Comparison of ENCODE assay signal across 16 mouse cellular contexts in the genomic region with DNA sequence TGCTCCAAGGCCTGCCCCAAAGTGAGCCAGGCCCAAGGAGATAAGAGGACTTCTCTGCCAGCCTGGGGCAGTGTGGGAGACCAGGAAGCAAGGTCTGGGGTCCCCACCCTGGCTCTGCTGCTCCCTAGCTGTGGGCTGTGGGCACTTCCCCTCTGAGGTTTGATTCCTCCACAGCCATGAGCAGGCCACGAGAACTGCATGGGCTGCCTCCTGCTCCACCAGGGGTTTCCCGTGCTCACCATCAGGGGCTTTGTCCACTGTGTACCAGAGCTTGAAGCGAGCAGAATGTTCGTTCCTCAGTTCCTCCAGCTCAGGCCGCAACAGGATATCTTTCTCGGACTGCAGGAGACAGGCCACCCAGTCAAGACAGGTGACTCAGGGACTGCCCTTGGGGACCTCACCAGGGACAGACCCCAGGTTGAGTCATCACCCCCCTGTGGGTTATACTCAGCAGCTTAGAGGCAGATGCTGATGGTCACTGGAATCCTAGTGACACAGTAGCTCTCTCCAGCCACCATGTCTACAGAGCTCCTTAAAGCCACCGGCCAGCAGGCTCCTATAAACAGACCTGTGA. TPM values are rescaled to one million over a fixed set of nuclear protein-coding genes. Genes with fewer than 3 reads are reported as not detected.
A peak's percentile ranks its signal among the peaks of the same experiment; 100 is the strongest.
DNase-seq lines count a peak whose midpoint lies in the region; ATAC-seq lines count a peak whose summit lies in the region.
"Had no signal": no experiment of that assay in that cellular context is flagged by ENCODE, and none has a peak within 500 bp of the region (broad histone marks: within the 10 kb centered on the region; RNA-seq: fewer than 3 reads in every experiment).

No protein-coding gene starts in this region.

- no peak overlapping the region for H3K9ac ChIP-seq in hindbrain, embryonic 11.5 days (ENCODE audit: low read depth, low read length)
- H3K9ac ChIP-seq in liver, embryonic 15.5 days: no peak overlapping the region
- H3K9ac ChIP-seq in neural tube, embryonic 15.5 days (replicated peaks): no peak overlapping the region
- H3K9ac ChIP-seq: embryonic facial prominence, embryonic 13.5 days; forebrain, embryonic 12.5 days; hindbrain, embryonic 15.5 days had no signal

- no peak overlapping the region for H3K4me2 ChIP-seq in hindbrain, embryonic 11.5 days (replicated peaks; ENCODE audit: low read depth, low read length)
- no peak overlapping the region for H3K4me2 ChIP-seq in liver, embryonic 15.5 days
- H3K4me2 ChIP-seq in neural tube, embryonic 15.5 days: no peak overlapping the region
- H3K4me2 ChIP-seq: embryonic facial prominence, embryonic 13.5 days; forebrain, embryonic 12.5 days; hindbrain, embryonic 15.5 days had no signal

- H3K4me3 ChIP-seq in hindbrain, embryonic 10.5 days: no peak overlapping the region
- H3K4me3 ChIP-seq in hindbrain, embryonic 11.5 days (ENCODE audit: low read depth, low read length): no peak overlapping the region
- no peak overlapping the region for H3K4me3 ChIP-seq in liver, embryonic 15.5 days (replicated peaks)
- no peak overlapping the region for H3K4me3 ChIP-seq in neural tube, embryonic 15.5 days (replicated peaks)
- H3K4me3 ChIP-seq: embryonic facial prominence, embryonic 13.5 days; forebrain, embryonic 12.5 days; hindbrain, embryonic 15.5 days had no signal

- H3K4me1 ChIP-seq in hindbrain, embryonic 10.5 days (replicated peaks): peaks cover 33% of the 10 kb centered on the region
- 0 out of 2 replicates have a peak, but pooled peaks cover 2% of the 10 kb centered on the region for H3K4me1 ChIP-seq in hindbrain, embryonic 11.5 days (replicated peaks; ENCODE audit: control insufficient read depth, insufficient read depth, low read length)
- H3K4me1 ChIP-seq in liver, embryonic 15.5 days (replicated peaks): peaks cover 37% of the 10 kb centered on the region
- no peaks in the 10 kb centered on the region for H3K4me1 ChIP-seq in neural tube, embryonic 15.5 days
- H3K4me1 ChIP-seq: hindbrain, embryonic 15.5 days had no signal

- H3K27ac ChIP-seq in hindbrain, embryonic 10.5 days: peak overlapping the region; percentile 35; the same call in 1 of the 2 replicates
- H3K27ac ChIP-seq in hindbrain, embryonic 11.5 days (ENCODE audit: low read depth, low read length): no peak overlapping the region
- H3K27ac ChIP-seq in liver, embryonic 15.5 days (replicated peaks): peak overlapping the region; percentile 33
- H3K27ac ChIP-seq in neural tube, embryonic 15.5 days (replicated peaks): no peak overlapping the region
- H3K27ac ChIP-seq: embryonic facial prominence, embryonic 13.5 days; forebrain, embryonic 12.5 days; hindbrain, embryonic 15.5 days; kidney, postnatal 0 days had no signal

- WGBS in hindbrain, embryonic 10.5 days: 92% methylated on average over 7 of the region's 7 CpGs
- 94% methylated on average over 7 of the region's 7 CpGs for WGBS in hindbrain, embryonic 11.5 days
- 71% methylated on average over 7 of the region's 7 CpGs for WGBS in liver, embryonic 15.5 days (ENCODE audit: insufficient replicate concordance)
- 98% methylated on average over 7 of the region's 7 CpGs for WGBS in neural tube, embryonic 15.5 days

- no peaks in the 10 kb centered on the region for H3K9me3 ChIP-seq in hindbrain, embryonic 10.5 days
- no peaks in the 10 kb centered on the region for H3K9me3 ChIP-seq in hindbrain, embryonic 11.5 days (ENCODE audit: control insufficient read depth, low read length)
- H3K9me3 ChIP-seq in liver, embryonic 15.5 days (replicated peaks): no peaks in the 10 kb centered on the region
- no peaks in the 10 kb centered on the region for H3K9me3 ChIP-seq in neural tube, embryonic 15.5 days (replicated peaks)
- H3K9me3 ChIP-seq: embryonic facial prominence, embryonic 13.5 days; forebrain, embryonic 12.5 days; hindbrain, embryonic 15.5 days had no signal

- H3K36me3 ChIP-seq in hindbrain, embryonic 10.5 days: peaks cover 91% of the 10 kb centered on the region
- 0 out of 2 replicates have a peak, but pooled peaks cover 9% of the 10 kb centered on the region for H3K36me3 ChIP-seq in hindbrain, embryonic 11.5 days (ENCODE audit: control insufficient read depth, insufficient read depth, low read length)
- peaks cover 99% of the 10 kb centered on the region for H3K36me3 ChIP-seq in liver, embryonic 15.5 days (replicated peaks)
- peaks cover 69% of the 10 kb centered on the region for H3K36me3 ChIP-seq in neural tube, embryonic 15.5 days

- no peak for ATAC-seq in hindbrain, embryonic 11.5 days (ENCODE audit: low FRiP score)
- ATAC-seq in liver, embryonic 15.5 days (ENCODE audit: insufficient read depth): no peak
- ATAC-seq in neural tube, embryonic 15.5 days (ENCODE audit: low FRiP score): no peak
- ATAC-seq: intestine, postnatal 0 days had no signal

- peaks cover 8% of the 10 kb centered on the region; the same call in 1 of the 2 replicates for H3K27me3 ChIP-seq in hindbrain, embryonic 10.5 days (ENCODE audit: insufficient read depth, poor library complexity, severe bottlenecking)
- no peaks in the 10 kb centered on the region for H3K27me3 ChIP-seq in hindbrain, embryonic 11.5 days (ENCODE audit: control insufficient read depth, insufficient read depth, low read length)
- H3K27me3 ChIP-seq in liver, embryonic 15.5 days: no peaks in the 10 kb centered on the region
- no peaks in the 10 kb centered on the region for H3K27me3 ChIP-seq in neural tube, embryonic 15.5 days (replicated peaks)
- H3K27me3 ChIP-seq: embryonic facial prominence, embryonic 13.5 days; forebrain, embryonic 12.5 days; hindbrain, embryonic 15.5 days had no signal

- no peak for DNase-seq in hindbrain, embryonic 10.5 days (ENCODE audit: low spot score)
- no peak for DNase-seq in hindbrain, embryonic 11.5 days (ENCODE audit: low spot score)
- peak; percentile 50 for DNase-seq in 3134 (ENCODE audit: extremely low read depth, insufficient read length, low spot score)
- DNase-seq in adrenal gland, postnatal 14 days: peak; percentile 73
- DNase-seq in urinary bladder, postnatal 14 days (ENCODE audit: low spot score): no peak
- DNase-seq: cerebellum, adult 18-20 months; left cerebral cortex, postnatal 4 days; retina, postnatal 1 day; thymus, postnatal 25 days had no signal

RNA-seq across cellular contexts. Expression of gene Poldip3, which starts 9.5 kb away (rescaled TPM):
- 180 and 190 TPM in 2 replicates for polyA plus RNA-seq in hindbrain, embryonic 10.5 days (2016; fragmentation: Nextera tagmentation; extraction: Ambion mirVana)
- polyA plus RNA-seq in hindbrain, embryonic 11.5 days (2014; fragmentation: Nextera tagmentation; extraction: Ambion mirVana): 162 and 163 TPM in 2 replicates
- total RNA-seq in adrenal gland, postnatal 14 days (2021): 87.6 and 97.0 TPM in 2 replicates
- 55.5 and 61.3 TPM in 2 replicates for polyA plus RNA-seq in liver, embryonic 15.5 days (2015; fragmentation: Nextera tagmentation; extraction: Ambion mirVana)
- polyA plus RNA-seq in neural tube, embryonic 15.5 days (2015; fragmentation: Nextera tagmentation; extraction: Ambion mirVana): 127 and 134 TPM in 2 replicates

RNA-seq across cellular contexts. Expression of gene Cyb5r3, which starts 13.7 kb away (rescaled TPM):
- polyA plus RNA-seq in hindbrain, embryonic 10.5 days (2016; fragmentation: Nextera tagmentation; extraction: Ambion mirVana): 240 and 270 TPM in 2 replicates
- polyA plus RNA-seq in hindbrain, embryonic 11.5 days (2014; fragmentation: Nextera tagmentation; extraction: Ambion mirVana): 182 and 205 TPM in 2 replicates
- total RNA-seq in adrenal gland, postnatal 14 days (2021): 206 and 217 TPM in 2 replicates
- 143 and 165 TPM in 2 replicates for polyA plus RNA-seq in liver, embryonic 15.5 days (2015; fragmentation: Nextera tagmentation; extraction: Ambion mirVana)
- polyA plus RNA-seq in neural tube, embryonic 15.5 days (2015; fragmentation: Nextera tagmentation; extraction: Ambion mirVana): 112 and 128 TPM in 2 replicates

RNA-seq across cellular contexts. Expression of gene Rrp7a, which starts 36.1 kb away (rescaled TPM):
- polyA plus RNA-seq in hindbrain, embryonic 10.5 days (2016; fragmentation: Nextera tagmentation; extraction: Ambion mirVana): 85.3 and 85.4 TPM in 2 replicates
- polyA plus RNA-seq in hindbrain, embryonic 11.5 days (2014; fragmentation: Nextera tagmentation; extraction: Ambion mirVana): 54.6 and 63.4 TPM in 2 replicates
- total RNA-seq in adrenal gland, postnatal 14 days (2021): 95.0 and 99.4 TPM in 2 replicates
- polyA plus RNA-seq in liver, embryonic 15.5 days (2015; fragmentation: Nextera tagmentation; extraction: Ambion mirVana): 22.0 and 25.7 TPM in 2 replicates
- 77.4 and 81.1 TPM in 2 replicates for polyA plus RNA-seq in neural tube, embryonic 15.5 days (2015; fragmentation: Nextera tagmentation; extraction: Ambion mirVana)

Comparison
In these comparisons a context has a peak if more than half of its experiments do, and no peak if none do; other contexts are left out.
1. H3K27ac ChIP-seq: peak in hindbrain, embryonic 10.5 days (single experiment) and liver, embryonic 15.5 days (single experiment); none in hindbrain, embryonic 11.5 days (single experiment) and neural tube, embryonic 15.5 days (single experiment).
2. DNase-seq: peak in 3134 (single experiment) and adrenal gland, postnatal 14 days (single experiment); none in hindbrain, embryonic 10.5 days (single experiment), hindbrain, embryonic 11.5 days (single experiment) and urinary bladder, postnatal 14 days (single experiment).